Mouse (Mus musculus): Measurements from ENCODE around the gene Lrp4. TPM values are rescaled to one million over a fixed set of nuclear protein-coding genes. Genes with fewer than 3 reads are reported as not detected.

The Lrp4 gene
- total RNA-seq (2023): 1 to 10 TPM; 7.4 to 7.7 TPM

DNA sequence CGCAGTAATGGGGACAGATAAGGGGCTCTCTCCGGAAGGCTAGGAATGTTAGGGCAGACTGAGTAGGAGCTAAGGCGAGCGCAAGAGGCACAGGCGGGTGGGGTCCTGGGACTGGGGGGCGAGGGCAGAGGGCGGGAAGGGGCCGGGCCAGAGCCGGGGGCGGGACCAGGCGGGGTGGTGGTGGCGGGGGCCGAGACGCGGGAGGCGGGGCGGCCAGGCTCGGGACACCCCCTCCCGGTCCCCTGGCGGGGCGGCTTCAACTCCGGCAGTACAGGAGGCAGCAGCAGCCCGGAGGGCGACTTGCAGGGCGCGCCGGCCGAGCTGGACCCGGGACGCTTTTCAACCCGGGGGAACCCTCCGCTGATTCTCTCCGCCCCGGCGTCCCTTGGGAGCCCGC lies at the start of gene Lrp4:
Gene Lrp4 (plus strand): TSS at position 253 of the 397 bp plus-strand sequence.

DNA sequence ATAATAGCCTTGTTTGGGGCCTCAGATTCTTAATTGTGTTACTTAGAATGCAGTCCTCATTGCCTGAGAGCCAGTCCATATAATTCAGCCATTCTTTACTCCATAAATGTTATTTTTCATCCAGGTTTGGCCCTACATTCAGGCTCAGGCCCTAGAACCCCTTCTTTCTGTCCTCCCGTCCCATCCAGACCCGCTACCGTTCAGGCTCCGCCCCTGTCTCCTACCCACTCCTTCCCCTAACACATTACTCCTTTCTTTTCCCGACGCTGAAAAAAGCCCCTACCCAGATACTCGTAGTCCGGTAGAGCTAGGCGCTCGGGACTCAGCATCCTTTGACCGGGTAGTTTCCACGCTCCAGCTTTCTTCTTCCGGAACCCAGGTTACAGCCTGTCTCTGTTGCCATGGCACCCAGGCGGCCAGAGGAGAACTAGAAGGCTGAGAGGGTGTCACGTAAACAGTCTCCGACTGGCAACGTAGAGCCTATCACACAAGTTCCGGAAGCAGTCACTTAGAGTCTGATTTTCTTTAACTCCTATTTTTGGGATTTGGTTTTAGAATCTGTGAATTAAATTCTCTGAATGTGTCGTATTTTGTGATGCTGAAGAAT lies 12.9 kb upstream of the Lrp4 start, which contains the start of gene 1110051M20Rik:
Gene 1110051M20Rik (minus strand): TSS at position 419 of the 607 bp plus-strand sequence.

DNA sequence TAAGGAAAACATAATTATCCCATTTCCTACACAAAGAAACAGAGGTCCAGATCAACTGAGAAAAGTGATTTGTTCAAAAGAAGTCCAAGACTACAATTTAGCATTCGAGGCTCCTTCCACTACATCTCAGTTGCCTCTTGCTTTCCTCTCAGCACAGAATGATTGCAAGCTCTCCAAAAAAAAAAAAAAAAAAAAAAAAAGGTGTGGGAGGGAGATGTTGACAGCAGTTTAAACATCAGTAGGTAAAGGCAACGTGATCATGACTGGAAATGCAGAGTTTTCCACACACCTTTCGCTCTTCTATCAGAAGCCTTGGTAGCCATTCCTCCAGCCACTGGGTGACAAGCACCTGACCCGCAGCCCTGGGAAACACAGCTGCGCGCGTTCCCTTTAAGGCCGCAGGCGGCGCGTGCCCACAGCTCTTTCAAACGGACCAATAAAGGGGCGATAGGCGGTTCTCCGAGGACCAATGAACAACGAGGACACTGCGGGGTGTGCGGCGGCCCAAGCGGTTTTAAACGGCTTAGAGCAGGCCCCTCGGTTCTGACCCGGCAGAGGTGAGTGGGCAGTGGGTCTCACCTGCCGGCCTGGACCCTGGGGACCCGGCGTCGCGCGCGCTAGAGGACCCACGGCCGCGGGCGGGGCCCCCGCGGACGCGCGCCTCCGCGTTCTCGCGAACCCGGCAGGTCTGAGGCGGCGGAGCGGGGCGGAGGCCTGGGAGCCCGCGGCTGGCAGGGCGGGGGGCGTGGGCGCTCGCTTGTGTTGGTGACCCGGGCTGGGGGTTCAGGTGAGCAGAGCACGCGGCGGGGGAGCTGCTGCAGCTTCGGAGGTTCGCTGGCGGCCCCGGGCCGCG lies 69.2 kb downstream of the Lrp4 start, which contains the start of gene Ckap5:
Gene Ckap5 (plus strand): TSS at position 469 of the 853 bp plus-strand sequence.

Other genes with a start within 250 kb of the Lrp4 start
- 1 to 10 TPM; 8.9 to 9.0 TPM for gene Ddb2, start 220.5 kb upstream of the Lrp4 start, total RNA-seq (2023)
- not detected for gene Pacsin3, start 201.6 kb upstream of the Lrp4 start, total RNA-seq (2023)
- gene Arfgap2, start 192.5 kb upstream of the Lrp4 start, total RNA-seq (2023): 100 to 1,000 TPM; 107 to 114 TPM
- gene 1110051M20Rik, start 12.8 kb upstream of the Lrp4 start, total RNA-seq (2023): 1 to 10 TPM; 3.9 to 4.8 TPM
- 10 to 100 TPM; 23.7 to 27.5 TPM for gene Ckap5, start 69.3 kb downstream of the Lrp4 start, total RNA-seq (2023)
- under 1 TPM; 0.24 to 0.58 TPM for gene F2, start 178.9 kb downstream of the Lrp4 start, total RNA-seq (2023)
- gene Zfp408, start 192.3 kb downstream of the Lrp4 start, total RNA-seq (2023): 10 to 100 TPM; 11.9 to 16.7 TPM
- gene Arhgap1, start 192.3 kb downstream of the Lrp4 start, total RNA-seq (2023): 10 to 100 TPM; 89.2 to 94.6 TPM

All from monocyte, adult 59 days (primary cell).